Mouse (Mus musculus) kidney, adult 18-20 months (tissue): Measurements from ENCODE around the gene Arnt2.

ENCODE experiments used
- DNase-seq: peaks from one replicate; pipeline ENCODE4 v3.0.0; 2021

The Arnt2 gene

GRCm38 (mm10) chr7:84284974-84285373 lies 125.0 kb downstream of the Arnt2 start:
- no peak for DNase-seq

GRCm38 (mm10) chr7:84282231-84282630 lies 127.7 kb downstream of the Arnt2 start:
- no peak for DNase-seq

GRCm38 (mm10) chr7:84279231-84279630 lies 130.7 kb downstream of the Arnt2 start:
- no peak for DNase-seq

- no peak for DNase-seq
These were observed 134.7 kb downstream of the Arnt2 start for GRCm38 (mm10) chr7:84275312-84275711.

DNA sequence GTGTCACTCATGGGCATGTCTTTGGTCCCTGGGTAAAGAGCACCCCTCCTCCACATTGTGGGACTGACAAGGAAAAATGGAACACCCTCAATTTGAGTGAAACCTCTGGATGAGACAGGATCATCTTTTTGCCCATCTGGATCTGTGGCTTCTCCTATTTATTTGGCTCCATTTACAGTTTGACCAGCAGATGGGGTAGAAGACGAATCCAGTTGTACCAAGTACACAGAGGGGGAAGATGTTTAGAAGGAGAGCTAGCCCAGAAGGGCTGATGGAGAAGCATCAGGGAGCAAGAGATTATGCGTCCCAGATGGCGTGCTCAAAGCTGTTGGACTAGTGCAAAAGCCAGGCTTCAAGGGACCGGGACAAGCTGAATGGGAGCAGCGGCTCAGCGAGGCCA lies 136.0 kb downstream of the Arnt2 start:
- no peak for DNase-seq

GRCm38 (mm10) chr7:84272206-84272818 lies 137.7 kb downstream of the Arnt2 start:
- DNase-seq, result peak; percentile 85

- peak; percentile 26 for DNase-seq
These were observed 138.5 kb downstream of the Arnt2 start for GRCm38 (mm10) chr7:84271429-84271828.

GRCm38 (mm10) chr7:84263466-84263865 lies 146.5 kb downstream of the Arnt2 start:
- no peak for DNase-seq

DNA sequence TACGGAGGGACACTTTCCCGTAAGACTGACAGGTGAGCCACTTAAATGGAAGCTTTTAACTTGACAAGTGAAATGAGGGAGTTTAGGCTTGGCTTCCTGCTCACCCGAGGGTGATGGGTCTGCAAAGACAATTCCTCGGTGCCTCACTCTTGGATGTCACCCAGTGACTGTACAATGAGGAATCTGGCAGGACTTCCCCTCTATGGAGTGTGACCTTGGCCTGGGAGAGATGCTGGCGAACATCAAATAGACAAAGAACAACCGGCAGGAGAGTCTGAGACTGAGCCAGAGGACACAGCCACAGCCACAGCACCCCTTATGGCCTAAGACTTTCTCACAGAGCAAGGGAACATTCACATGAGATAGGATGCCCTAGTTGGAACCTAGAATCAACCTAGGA lies 148.6 kb downstream of the Arnt2 start:
- DNase-seq, result no peak

DNA sequence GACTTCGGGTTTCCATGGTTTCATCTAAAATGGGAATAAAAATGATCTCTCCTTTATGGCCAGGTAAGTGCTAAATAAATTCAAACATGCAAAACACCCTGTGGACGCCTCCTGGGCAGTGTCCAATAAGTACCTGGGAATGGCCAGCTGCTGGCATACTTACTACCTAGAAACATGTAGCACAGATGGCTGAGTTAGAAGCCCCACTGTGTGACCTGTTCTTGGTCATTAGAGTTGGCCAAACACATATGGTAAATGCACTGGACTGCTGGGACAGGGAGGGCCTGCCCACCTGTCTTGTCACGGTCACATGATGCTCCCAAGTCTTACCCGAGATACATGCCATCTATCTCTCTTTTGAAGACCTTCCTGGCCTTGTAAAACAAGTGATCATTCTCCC lies 149.6 kb downstream of the Arnt2 start:
- DNase-seq, result no peak

GRCm38 (mm10) chr7:84259309-84259985 lies 150.5 kb downstream of the Arnt2 start:
- no peak for DNase-seq

GRCm38 (mm10) chr7:84256661-84257060 lies 153.3 kb downstream of the Arnt2 start:
- no peak for DNase-seq

DNA sequence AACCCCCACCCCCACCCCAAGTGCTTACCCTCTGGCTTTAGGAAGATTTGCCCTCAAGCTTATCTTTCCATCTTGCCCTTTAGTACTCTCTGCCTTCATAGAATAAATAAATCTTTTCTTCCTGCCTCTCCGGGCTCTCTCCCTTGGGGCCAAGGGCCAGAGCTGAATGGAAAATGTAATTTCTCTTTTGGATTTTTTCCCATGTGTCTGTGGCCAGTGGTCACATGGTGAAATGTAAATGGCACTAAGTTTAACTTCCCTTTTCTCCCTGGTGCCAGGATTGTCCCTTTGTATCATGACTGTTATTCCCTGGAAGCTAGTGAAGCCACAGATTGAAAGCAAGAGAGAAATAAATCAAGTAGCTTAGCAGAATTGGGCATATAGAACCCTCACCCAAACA lies 153.7 kb downstream of the Arnt2 start:
- no peak for DNase-seq

GRCm38 (mm10) chr7:84254916-84255315 lies 155.1 kb downstream of the Arnt2 start:
- DNase-seq, result no peak

- no peak for DNase-seq
These were observed 155.7 kb downstream of the Arnt2 start for GRCm38 (mm10) chr7:84254311-84254710.

- no peak for DNase-seq
These were observed 158.3 kb downstream of the Arnt2 start for GRCm38 (mm10) chr7:84251667-84252066.

DNA sequence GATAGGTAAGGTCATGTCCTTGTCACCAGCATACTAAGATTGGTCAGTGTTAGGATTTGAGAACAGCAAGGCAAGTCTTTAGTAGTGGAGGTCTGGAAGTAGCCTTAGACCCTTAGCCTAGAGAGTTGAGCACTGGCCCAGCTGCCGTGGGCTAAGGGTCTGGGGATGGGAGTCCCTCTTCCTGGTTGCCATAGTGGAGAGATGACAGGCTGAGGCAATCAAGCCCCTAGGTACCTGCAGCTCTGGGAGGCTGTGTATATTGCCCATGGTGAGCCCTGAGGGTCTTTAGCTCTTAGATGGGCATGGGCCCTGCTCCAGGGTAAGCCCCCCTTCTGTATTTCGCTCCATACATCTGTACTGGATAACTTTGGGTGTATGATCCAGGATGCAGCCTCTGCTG lies 159.2 kb downstream of the Arnt2 start:
- DNase-seq, result no peak

DNA sequence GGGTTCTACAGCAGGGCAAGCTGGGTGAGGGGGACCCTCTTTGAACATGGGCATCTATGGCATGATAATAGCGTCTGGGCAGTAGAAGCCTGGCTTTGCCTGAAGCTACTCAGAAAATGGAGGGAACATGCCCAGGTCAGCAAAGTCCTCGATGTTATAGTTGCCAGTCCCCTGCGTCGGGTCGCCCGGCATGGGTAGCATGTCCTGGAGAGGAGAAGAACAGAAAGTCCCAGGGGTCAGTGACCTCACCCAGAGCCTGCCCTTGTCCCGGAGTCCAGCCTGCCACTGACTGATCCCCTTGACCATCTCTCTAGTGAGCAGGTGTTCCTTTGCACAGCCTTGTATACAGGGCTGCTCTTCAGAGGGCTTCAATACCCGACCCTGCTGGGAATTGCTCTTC lies 160.0 kb downstream of the Arnt2 start:
- peak; percentile 39 for DNase-seq

- DNase-seq, result peak; percentile 53
These were observed 160.6 kb downstream of the Arnt2 start for GRCm38 (mm10) chr7:84249381-84249780.

- DNase-seq, result no peak
These were observed 161.9 kb downstream of the Arnt2 start for GRCm38 (mm10) chr7:84247960-84248665.

GRCm38 (mm10) chr7:84246878-84247277 lies 163.1 kb downstream of the Arnt2 start:
- DNase-seq, result no peak

DNA sequence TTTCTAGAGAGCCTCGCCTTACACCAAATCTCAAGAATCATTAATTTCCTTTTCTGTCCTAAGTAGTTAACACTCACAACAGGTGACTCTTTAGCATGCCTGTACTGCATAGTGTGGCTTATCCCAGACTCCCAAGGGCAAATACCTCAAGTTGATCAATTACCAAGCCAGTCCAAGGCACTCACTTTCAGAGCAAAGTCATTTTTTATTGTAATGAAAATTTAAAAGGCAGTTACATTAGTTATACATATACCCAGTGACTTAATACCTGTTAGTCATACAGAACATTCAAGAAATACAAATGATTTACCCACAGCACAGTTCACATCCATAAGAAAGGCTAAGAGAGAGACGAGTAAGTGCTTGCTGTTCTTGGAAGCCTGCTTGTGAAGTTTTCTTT lies 163.9 kb downstream of the Arnt2 start:
- no peak for DNase-seq

DNA sequence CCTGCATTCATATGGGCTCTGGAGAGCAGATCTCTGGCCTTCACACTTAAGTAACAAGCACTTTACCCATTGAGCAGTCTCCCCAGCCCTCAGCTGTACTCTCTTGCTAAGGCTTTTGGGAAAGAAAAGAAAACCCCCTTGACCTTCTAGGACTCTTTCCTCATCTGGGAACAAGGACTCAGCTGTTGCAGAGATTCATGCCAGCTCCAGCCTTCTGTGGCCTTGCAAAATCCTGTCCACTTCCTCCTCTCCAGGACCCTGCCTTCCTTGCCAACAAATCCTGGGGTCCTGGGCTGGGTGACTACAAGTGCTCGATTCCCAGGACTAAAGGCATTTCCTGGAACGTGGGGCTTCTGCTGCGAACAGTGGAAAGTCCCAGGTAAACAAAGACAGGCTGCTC lies 169.6 kb downstream of the Arnt2 start:
- no peak for DNase-seq

- no peak for DNase-seq
These were observed 172.3 kb downstream of the Arnt2 start for GRCm38 (mm10) chr7:84237655-84238054.
